Mouse (Mus musculus) E14TG2a.4 (cell line): Measurements from ENCODE around the gene Nxpe5.
"Not testable (repeated sequence)": the region's sequence is repeated elsewhere in the genome, so short reads cannot be mapped to it uniquely, and the experiment has no call there.

Experiments
- H3K27me3 ChIP-seq: 2 replicates; pipeline ENCODE4 v1.6.1; 2014; ENCODE audit warnings: low read length, control low read depth; ENCODE audit not compliant: insufficient read depth
- H3K36me3 ChIP-seq: 2 replicates; pipeline ENCODE4 v1.6.1; 2014; ENCODE audit warnings: low read length, control low read depth; ENCODE audit not compliant: insufficient read depth
- H3K4me1 ChIP-seq: replicated peaks from 2 replicates; pipeline ENCODE4 v1.6.1; 2014; ENCODE audit warnings: low read depth, low read length, control low read depth
- H3K4me3 ChIP-seq: replicated peaks from 2 replicates; pipeline ENCODE4 v1.5.1; 2014; ENCODE audit warnings: mild to moderate bottlenecking, low read length
- H3K9me3 ChIP-seq: 2 replicates; pipeline ENCODE4 v1.6.1; 2014; ENCODE audit warnings: low read length, control low read depth
- CTCF ChIP-seq: conservative IDR thresholded peaks from 2 replicates; pipeline ENCODE4 v1.5.1; 2014; ENCODE audit warnings: low read length
- NANOG ChIP-seq: IDR thresholded peaks from 2 replicates; pipeline ENCODE4 v1.6.1; 2014; ENCODE audit warnings: borderline replicate concordance, low read length, mixed read lengths
- POU5F1 ChIP-seq: IDR thresholded peaks from 2 replicates; pipeline ENCODE4 v1.6.1; 2014; ENCODE audit warnings: low read length, borderline replicate concordance

The Nxpe5 gene

GRCm38 (mm10) chr5:138202086-138202485 lies 23.6 kb upstream of the Nxpe5 start:
- TF ChIP-seq POU5F1 (no peak), CTCF (no peak), NANOG (no peak)

GRCm38 (mm10) chr5:138207253-138207652 lies 18.4 kb upstream of the Nxpe5 start:
- H3K36me3 ChIP-seq: no peaks in the 10 kb centered on the region
- TF ChIP-seq POU5F1 (no peak), NANOG (no peak)
- no peaks in the 10 kb centered on the region for H3K27me3 ChIP-seq
- H3K4me3 ChIP-seq: no peak overlapping the region
- H3K9me3 ChIP-seq: peaks cover 73% of the 10 kb centered on the region
- no peaks in the 10 kb centered on the region for H3K4me1 ChIP-seq

More at GRCm38 (mm10) chr5:138202086-138202485, 23.6 kb upstream of the Nxpe5 start:
- Histone ChIP-seq H3K4me3 (no peak overlapping the region), H3K4me1 (no peaks in the 10 kb centered on the region), H3K27me3 (no peaks in the 10 kb centered on the region), H3K36me3 (no peaks in the 10 kb centered on the region), H3K9me3 (peaks cover 53% of the 10 kb centered on the region)

- no peaks in the 10 kb centered on the region for H3K4me1 ChIP-seq
- H3K27me3 ChIP-seq: no peaks in the 10 kb centered on the region
- H3K36me3 ChIP-seq: no peaks in the 10 kb centered on the region
- H3K9me3 ChIP-seq: peaks cover 72% of the 10 kb centered on the region
- no peak overlapping the region for H3K4me3 ChIP-seq
- TF ChIP-seq POU5F1: no peak
- TF ChIP-seq CTCF: no peak
- TF ChIP-seq NANOG: no peak
Measured at GRCm38 (mm10) chr5:138207873-138208272, 17.8 kb upstream of the Nxpe5 start.

- Histone ChIP-seq H3K4me3 (peak overlapping the region; percentile 49), H3K9me3 (peaks cover 35% of the 10 kb centered on the region)
- not testable (repeated sequence) for H3K27me3 ChIP-seq, H3K36me3 ChIP-seq, H3K4me1 ChIP-seq
Measured at GRCm38 (mm10) chr5:138216632-138217031, 9.1 kb upstream of the Nxpe5 start.

- no peaks in the 10 kb centered on the region for H3K27me3 ChIP-seq
- no peak overlapping the region for H3K4me3 ChIP-seq
- no peaks in the 10 kb centered on the region for H3K36me3 ChIP-seq
- no peak for TF ChIP-seq POU5F1
- TF ChIP-seq NANOG: no peak
- no peak for TF ChIP-seq CTCF
- no peaks in the 10 kb centered on the region for H3K4me1 ChIP-seq
- peaks cover 12% of the 10 kb centered on the region for H3K9me3 ChIP-seq
Measured at GRCm38 (mm10) chr5:138219864-138220263, 5.8 kb upstream of the Nxpe5 start.

GRCm38 (mm10) chr5:138222111-138222510 lies 3.6 kb upstream of the Nxpe5 start:
- Histone ChIP-seq H3K36me3 (no peaks in the 10 kb centered on the region), H3K4me1 (no peaks in the 10 kb centered on the region), H3K27me3 (no peaks in the 10 kb centered on the region), H3K4me3 (no peak overlapping the region), H3K9me3 (peaks cover 2% of the 10 kb centered on the region)
- TF ChIP-seq NANOG (no peak), POU5F1 (no peak), CTCF (peak; percentile 95)

- no peak for TF ChIP-seq POU5F1
- no peak for TF ChIP-seq NANOG
- TF ChIP-seq CTCF: no peak
- no peaks in the 10 kb centered on the region for H3K36me3 ChIP-seq
- H3K4me3 ChIP-seq: no peak overlapping the region
- no peaks in the 10 kb centered on the region for H3K4me1 ChIP-seq
- H3K27me3 ChIP-seq: no peaks in the 10 kb centered on the region
- H3K9me3 ChIP-seq: no peaks in the 10 kb centered on the region
Measured at GRCm38 (mm10) chr5:138223287-138223686, 2.4 kb upstream of the Nxpe5 start.

- H3K4me3 ChIP-seq: no peak overlapping the region
- H3K9me3 ChIP-seq: no peaks in the 10 kb centered on the region
- no peaks in the 10 kb centered on the region for H3K27me3 ChIP-seq
- no peaks in the 10 kb centered on the region for H3K36me3 ChIP-seq
- no peaks in the 10 kb centered on the region for H3K4me1 ChIP-seq
- TF ChIP-seq POU5F1 (no peak), NANOG (no peak), CTCF (no peak)
Measured at GRCm38 (mm10) chr5:138226491-138226890, 793 bp downstream of the Nxpe5 start.

- H3K4me3 ChIP-seq: no peak overlapping the region
- H3K9me3 ChIP-seq: no peaks in the 10 kb centered on the region
- H3K27me3 ChIP-seq: no peaks in the 10 kb centered on the region
- no peaks in the 10 kb centered on the region for H3K36me3 ChIP-seq
- no peaks in the 10 kb centered on the region for H3K4me1 ChIP-seq
- TF ChIP-seq CTCF (no peak), NANOG (no peak), POU5F1 (no peak)
Measured at GRCm38 (mm10) chr5:138227367-138227766, 1.7 kb downstream of the Nxpe5 start.

GRCm38 (mm10) chr5:138228026-138228425 lies 2.3 kb downstream of the Nxpe5 start:
- Histone ChIP-seq H3K4me3 (no peak overlapping the region), H3K9me3 (no peaks in the 10 kb centered on the region), H3K27me3 (no peaks in the 10 kb centered on the region), H3K4me1 (no peaks in the 10 kb centered on the region), H3K36me3 (no peaks in the 10 kb centered on the region)
- peak; percentile 99 for TF ChIP-seq CTCF
- no peak for TF ChIP-seq POU5F1
- TF ChIP-seq NANOG: no peak
